ENCODE assay signal across 7 mouse cellular contexts in genomic region chr16:35981363-35981821, GRCm38 (mm10). TPM values are rescaled to one million over a fixed set of nuclear protein-coding genes. Genes with fewer than 3 reads are reported as not detected.
A peak's percentile ranks its signal among the peaks of the same experiment; 100 is the strongest.
DNase-seq lines count a peak whose midpoint lies in the region; ATAC-seq and TF ChIP-seq lines count a peak whose summit lies in the region.

No protein-coding gene starts in this region.

- no peak overlapping the region; the same call in 1 of the 2 replicates for H3K4me2 ChIP-seq in intestine, postnatal 0 days (replicated peaks; ENCODE audit: low read depth)
- no peak overlapping the region for H3K4me2 ChIP-seq in midbrain, embryonic 12.5 days (replicated peaks)

- H3K9ac ChIP-seq in intestine, postnatal 0 days (ENCODE audit: low read depth, low read length), result no peak overlapping the region
- H3K9ac ChIP-seq in midbrain, embryonic 12.5 days (replicated peaks), result no peak overlapping the region

- peak; percentile 100 for ATAC-seq in intestine, postnatal 0 days
- ATAC-seq in midbrain, embryonic 12.5 days (ENCODE audit: low FRiP score, low read depth), result peak; percentile 68

- no peaks in the 10 kb centered on the region for H3K9me3 ChIP-seq in intestine, postnatal 0 days (ENCODE audit: control insufficient read depth)
- H3K9me3 ChIP-seq in midbrain, embryonic 12.5 days, result 0 out of 2 replicates have a peak, but pooled peaks cover 3% of the 10 kb centered on the region

- 52% methylated on average over 19 of the region's 19 CpGs for WGBS in intestine, postnatal 0 days
- WGBS in midbrain, embryonic 12.5 days, result 54% methylated on average over 19 of the region's 19 CpGs

- TF ChIP-seq CTCF in intestine, postnatal 0 days (IDR thresholded peaks at IDR 0.05; ENCODE audit: low read depth), result no peak

- no peaks in the 10 kb centered on the region for H3K36me3 ChIP-seq in intestine, postnatal 0 days (ENCODE audit: control insufficient read depth, insufficient read depth)
- H3K36me3 ChIP-seq in midbrain, embryonic 12.5 days, result no peaks in the 10 kb centered on the region

- peak; percentile 100 for DNase-seq in adrenal gland, adult (ENCODE audit: inconsistent age in 2 of 2, low spot score in 1 of 2)
- DNase-seq in embryo, embryonic 11 days, result peak; percentile 99
- DNase-seq in gastrocnemius, postnatal 4 days (ENCODE audit: low spot score in 2 of 2), result peak; percentile 100
- peak; percentile 100 for DNase-seq in left cerebral cortex, postnatal 36 days (ENCODE audit: low spot score in 2 of 2)
- DNase-seq in spleen, adult 12 weeks (ENCODE audit: low spot score), result peak; percentile 100

- H3K4me1 ChIP-seq in intestine, postnatal 0 days (replicated peaks; ENCODE audit: control insufficient read depth, insufficient read depth, low read length), result no peaks in the 10 kb centered on the region
- H3K4me1 ChIP-seq in midbrain, embryonic 12.5 days, result peaks cover 9% of the 10 kb centered on the region

- intact Hi-C loops in left cerebral cortex, postnatal 36 days (cut with DNase I), result loop anchor here (5.0 kb wide), 1 partner anchor 91 kb away; the partner anchor contains the start of genes Ccdc58 and Fam162a

- no peaks in the 10 kb centered on the region for H3K27me3 ChIP-seq in intestine, postnatal 0 days (replicated peaks; ENCODE audit: control insufficient read depth, insufficient read depth, low read length)
- H3K27me3 ChIP-seq in midbrain, embryonic 12.5 days, result peaks cover 7% of the 10 kb centered on the region

- no peak overlapping the region for H3K4me3 ChIP-seq in intestine, postnatal 0 days (ENCODE audit: low read depth, low read length)
- no peak overlapping the region for H3K4me3 ChIP-seq in midbrain, embryonic 12.5 days

- no peak overlapping the region for H3K27ac ChIP-seq in intestine, postnatal 0 days (ENCODE audit: low read depth, low read length)
- H3K27ac ChIP-seq in midbrain, embryonic 12.5 days (replicated peaks), result no peak overlapping the region

RNA-seq across cellular contexts. Expression of gene Kpna1, which starts 2.8 kb away (rescaled TPM):
- 10 to 100 TPM; 62.5 to 71.0 TPM for total RNA-seq in gastrocnemius, postnatal 4 days (2021)
- polyA plus RNA-seq in intestine, postnatal 0 days (2015; fragmentation: Nextera tagmentation; extraction: Ambion mirVana), result 17.6 and 22.2 TPM in 2 replicates
- total RNA-seq in left cerebral cortex, postnatal 36 days (2021), result 100 to 1,000 TPM; 135 to 137 TPM
- 82.8 and 91.4 TPM in 2 replicates for polyA plus RNA-seq in midbrain, embryonic 12.5 days (2016; fragmentation: Nextera tagmentation; extraction: Ambion mirVana)

RNA-seq across cellular contexts. Expression of gene Dtx3l, which starts 42.4 kb away (rescaled TPM):
- total RNA-seq in gastrocnemius, postnatal 4 days (2021), result 1 to 10 TPM; 4.6 to 5.5 TPM
- polyA plus RNA-seq in intestine, postnatal 0 days (2015; fragmentation: Nextera tagmentation; extraction: Ambion mirVana), result 10.6 and 11.8 TPM in 2 replicates
- 1 to 10 TPM; 3.9 to 4.2 TPM for total RNA-seq in left cerebral cortex, postnatal 36 days (2021)
- 2.3 and 3.0 TPM in 2 replicates for polyA plus RNA-seq in midbrain, embryonic 12.5 days (2016; fragmentation: Nextera tagmentation; extraction: Ambion mirVana)

RNA-seq across cellular contexts. Expression of gene Parp9, which starts 43.1 kb away (rescaled TPM):
- 1 to 10 TPM; 7.6 TPM for total RNA-seq in gastrocnemius, postnatal 4 days (2021)
- 29.2 and 29.9 TPM in 2 replicates for polyA plus RNA-seq in intestine, postnatal 0 days (2015; fragmentation: Nextera tagmentation; extraction: Ambion mirVana)
- total RNA-seq in left cerebral cortex, postnatal 36 days (2021), result 1 to 10 TPM; 1.8 to 2.9 TPM
- polyA plus RNA-seq in midbrain, embryonic 12.5 days (2016; fragmentation: Nextera tagmentation; extraction: Ambion mirVana), result 2.2 TPM in 2 replicates

RNA-seq across cellular contexts. Expression of gene Wdr5b, which starts 59.6 kb away (rescaled TPM):
- total RNA-seq in gastrocnemius, postnatal 4 days (2021), result 1 to 10 TPM; 5.0 to 5.3 TPM
- 3.8 and 4.0 TPM in 2 replicates for polyA plus RNA-seq in intestine, postnatal 0 days (2015; fragmentation: Nextera tagmentation; extraction: Ambion mirVana)
- 1 to 10 TPM; 3.8 to 4.8 TPM for total RNA-seq in left cerebral cortex, postnatal 36 days (2021)
- polyA plus RNA-seq in midbrain, embryonic 12.5 days (2016; fragmentation: Nextera tagmentation; extraction: Ambion mirVana), result 12.5 and 13.2 TPM in 2 replicates
